Mouse (Mus musculus) heart, embryonic 13.5 days (tissue): ENCODE results near the gene Lin7b. TPM values are rescaled to one million over a fixed set of nuclear protein-coding genes. Genes with fewer than 3 reads are reported as not detected.
A peak's percentile ranks its signal among the peaks of the same experiment; 100 is the strongest.

Source experiments
- ATAC-seq: fragments of 200-750 bp; cut with Nextera tagmentation; 2 replicates; pipeline ENCODE4 v1.8.0; 2017; ENCODE audit warnings: moderate TSS enrichment; ENCODE audit not compliant: insufficient number of reproducible peaks, low FRiP score, low TSS enrichment; ENCODE audit errors: extremely low read depth
- H3K27ac ChIP-seq: fragments of 300-500 bp; sonication (generic); replicated peaks from 2 replicates; pipeline ENCODE4 v1.5.1; 2015; ENCODE audit warnings: moderate library complexity, mild to moderate bottlenecking, inconsistent platforms
- H3K27me3 ChIP-seq: fragments of 300-500 bp; sonication (generic); replicated peaks from 2 replicates; pipeline ENCODE4 v1.6.1; 2015; ENCODE audit warnings: mild to moderate bottlenecking, inconsistent platforms
- H3K36me3 ChIP-seq: fragments of 300-500 bp; sonication (generic); 2 replicates; pipeline ENCODE4 v1.6.1; 2015; ENCODE audit warnings: mild to moderate bottlenecking, inconsistent platforms
- H3K4me1 ChIP-seq: fragments of 300-500 bp; sonication (generic); 2 replicates; pipeline ENCODE4 v1.6.1; 2015; ENCODE audit warnings: inconsistent platforms
- H3K4me2 ChIP-seq: fragments of 300-500 bp; sonication (generic); 2 replicates; pipeline ENCODE4 v1.6.1; 2015; ENCODE audit warnings: inconsistent platforms, mild to moderate bottlenecking, moderate library complexity
- H3K4me3 ChIP-seq: fragments of 300-500 bp; sonication (generic); 2 replicates; pipeline ENCODE4 v1.5.1; 2015; ENCODE audit warnings: moderate library complexity, mild to moderate bottlenecking, inconsistent platforms
- H3K9ac ChIP-seq: fragments of 300-500 bp; sonication (generic); 2 replicates; pipeline ENCODE4 v1.6.1; 2015; ENCODE audit warnings: inconsistent platforms, mild to moderate bottlenecking, moderate library complexity
- H3K9me3 ChIP-seq: fragments of 300-500 bp; sonication (generic); 2 replicates; pipeline ENCODE4 v1.6.1; 2016; ENCODE audit warnings: inconsistent platforms
- WGBS: fragments of 180-500 bp; shearing (Covaris S2); methylation state at CpG from one replicate; pipeline ENCODE4 v1.1.7; 2015; ENCODE audit warnings: mixed read lengths; 5-methylcytosine and 5-hydroxymethylcytosine counted together
- polyA plus RNA-seq: library from polyadenylated mRNA; unstranded; fragments of >200 nt; fragmentation: Nextera tagmentation; extraction: Ambion mirVana; gene quantifications from 2 replicates; pipeline ENCODE4 v1.2.1, GENCODE M21; 2015

Gene Lin7b
- polyA plus RNA-seq, 1 experiment from 2014 or later = 1.0 TPM

- peaks cover 13% of the 10 kb centered on the region for H3K36me3 ChIP-seq
- no peak overlapping the region for H3K9ac ChIP-seq
- no peaks in the 10 kb centered on the region for H3K27me3 ChIP-seq
- WGBS = 73% methylated on average over 6 of the region's 6 CpGs
- no peak overlapping the region for H3K4me2 ChIP-seq
- ATAC-seq = no peak
- no peaks in the 10 kb centered on the region for H3K9me3 ChIP-seq
- H3K4me3 ChIP-seq = no peak overlapping the region
- H3K27ac ChIP-seq = no peak overlapping the region
- H3K4me1 ChIP-seq = peaks cover 61% of the 10 kb centered on the region
Observed at GRCm38 (mm10) chr7:45331502-45331901, 38.9 kb downstream of the Lin7b start.

GRCm38 (mm10) chr7:45328841-45329475 lies 41.4 kb downstream of the Lin7b start:
- Histone ChIP-seq H3K36me3 (peaks cover 36% of the 10 kb centered on the region), H3K27me3 (no peaks in the 10 kb centered on the region), H3K4me3 (no peak overlapping the region), H3K9me3 (peaks cover 3% of the 10 kb centered on the region; the same call in 1 of the 2 replicates), H3K9ac (peak overlapping the region; percentile 67), H3K27ac (peak overlapping the region; percentile 92), H3K4me1 (peaks cover 41% of the 10 kb centered on the region), H3K4me2 (peak overlapping the region; percentile 18; the same call in 1 of the 2 replicates)
- 52% methylated on average over 13 of the region's 13 CpGs for WGBS
- no peak for ATAC-seq

GRCm38 (mm10) chr7:45325800-45326199 lies 44.6 kb downstream of the Lin7b start:
- Histone ChIP-seq H3K4me3 (no peak overlapping the region), H3K27me3 (no peaks in the 10 kb centered on the region), H3K9ac (no peak overlapping the region), H3K4me2 (no peak overlapping the region), H3K9me3 (peaks cover 3% of the 10 kb centered on the region; the same call in 1 of the 2 replicates), H3K4me1 (peaks cover 15% of the 10 kb centered on the region), H3K27ac (no peak overlapping the region), H3K36me3 (peaks cover 63% of the 10 kb centered on the region)
- no peak for ATAC-seq

- WGBS = 84% methylated on average over 5 of the region's 5 CpGs
- Histone ChIP-seq H3K4me3 (no peak overlapping the region), H3K4me2 (no peak overlapping the region), H3K9me3 (peaks cover 3% of the 10 kb centered on the region; the same call in 1 of the 2 replicates), H3K4me1 (0 out of 2 replicates have a peak, but pooled peaks cover 3% of the 10 kb centered on the region), H3K27ac (no peak overlapping the region), H3K27me3 (no peaks in the 10 kb centered on the region), H3K36me3 (peaks cover 82% of the 10 kb centered on the region), H3K9ac (no peak overlapping the region)
- no peak for ATAC-seq
Observed at GRCm38 (mm10) chr7:45323069-45323468, 47.3 kb downstream of the Lin7b start.

GRCm38 (mm10) chr7:45322245-45322644 lies 48.1 kb downstream of the Lin7b start:
- H3K27ac ChIP-seq = no peak overlapping the region
- H3K36me3 ChIP-seq = peaks cover 88% of the 10 kb centered on the region
- H3K27me3 ChIP-seq = no peaks in the 10 kb centered on the region
- H3K4me3 ChIP-seq = no peak overlapping the region
- H3K9ac ChIP-seq = no peak overlapping the region
- H3K9me3 ChIP-seq = peaks cover 3% of the 10 kb centered on the region; the same call in 1 of the 2 replicates
- WGBS = 80% methylated on average over 4 of the region's 4 CpGs
- H3K4me1 ChIP-seq = no peaks in the 10 kb centered on the region
- no peak overlapping the region for H3K4me2 ChIP-seq
- ATAC-seq = no peak

Other genes with a start within 250 kb of the Lin7b start
- gene Rps11, start 246.1 kb downstream of the Lin7b start, polyA plus RNA-seq = 982 and 1,095 TPM in 2 replicates
- gene Rpl13a, start 241.8 kb downstream of the Lin7b start, polyA plus RNA-seq = 688 and 785 TPM in 2 replicates
- 0.17 TPM in 1 of 2 replicates, not detected in the other for gene Gm45713, start 234.4 kb downstream of the Lin7b start, polyA plus RNA-seq
- 0.88 and 1.0 TPM in 2 replicates for gene Flt3l, start 234.2 kb downstream of the Lin7b start, polyA plus RNA-seq
- 82.2 and 89.3 TPM in 2 replicates for gene Pih1d1, start 216.3 kb downstream of the Lin7b start, polyA plus RNA-seq
- 31.8 and 33.4 TPM in 2 replicates for gene Aldh16a1, start 216.0 kb downstream of the Lin7b start, polyA plus RNA-seq
- gene Slc17a7, start 206.6 kb downstream of the Lin7b start, polyA plus RNA-seq = 2.9 and 3.6 TPM in 2 replicates
- not detected in 2 replicates for gene Gfy, start 191.0 kb downstream of the Lin7b start, polyA plus RNA-seq
- gene Pth2, start 189.6 kb downstream of the Lin7b start, polyA plus RNA-seq = not detected in 2 replicates
- gene Ccdc155, start 165.7 kb downstream of the Lin7b start, polyA plus RNA-seq = 0.51 and 0.74 TPM in 2 replicates
- 1.5 and 1.7 TPM in 2 replicates for gene Dkkl1, start 158.4 kb downstream of the Lin7b start, polyA plus RNA-seq
- gene Tead2, start 154.8 kb downstream of the Lin7b start, polyA plus RNA-seq = 127 and 139 TPM in 2 replicates
- 1.7 and 2.4 TPM in 2 replicates for gene Cd37, start 131.5 kb downstream of the Lin7b start, polyA plus RNA-seq
- gene Slc6a16, start 129.5 kb downstream of the Lin7b start, polyA plus RNA-seq = 0.27 and 0.41 TPM in 2 replicates
- gene Slc6a21, start 93.1 kb downstream of the Lin7b start, polyA plus RNA-seq = not detected in 2 replicates
- 12.7 and 13.5 TPM in 2 replicates for gene Trpm4, start 36.8 kb downstream of the Lin7b start, polyA plus RNA-seq
- 24.2 and 27.7 TPM in 2 replicates for gene Hrc, start 35.3 kb downstream of the Lin7b start, polyA plus RNA-seq
- gene Ppfia3, start 3.6 kb downstream of the Lin7b start, polyA plus RNA-seq = 2.3 and 2.9 TPM in 2 replicates
- 136 and 140 TPM in 2 replicates for gene Snrnp70, start 25.2 kb upstream of the Lin7b start, polyA plus RNA-seq
- gene Kcna7, start 35.1 kb upstream of the Lin7b start, polyA plus RNA-seq = 0.32 and 0.50 TPM in 2 replicates
- gene Ntf5, start 43.1 kb upstream of the Lin7b start, polyA plus RNA-seq = 1.6 and 1.8 TPM in 2 replicates
- gene Lhb, start 50.2 kb upstream of the Lin7b start, polyA plus RNA-seq = not detected in 2 replicates
- 91.8 and 95.3 TPM in 2 replicates for gene Gys1, start 64.3 kb upstream of the Lin7b start, polyA plus RNA-seq
- gene Ruvbl2, start 67.5 kb upstream of the Lin7b start, polyA plus RNA-seq = 80.6 and 85.6 TPM in 2 replicates
- gene Ftl1, start 89.3 kb upstream of the Lin7b start, polyA plus RNA-seq = 5,089 and 5,516 TPM in 2 replicates
- 124 and 139 TPM in 2 replicates for gene Bax, start 96.3 kb upstream of the Lin7b start, polyA plus RNA-seq
- 0.74 and 1.0 TPM in 2 replicates for gene Tulp2, start 111.3 kb upstream of the Lin7b start, polyA plus RNA-seq
- gene Gm45808, start 116.2 kb upstream of the Lin7b start, polyA plus RNA-seq = not detected in 2 replicates
- 3.9 TPM in 2 replicates for gene Dhdh, start 118.2 kb upstream of the Lin7b start, polyA plus RNA-seq
- 175 and 177 TPM in 2 replicates for gene Nucb1, start 139.8 kb upstream of the Lin7b start, polyA plus RNA-seq
- gene Ppp1r15a, start 155.7 kb upstream of the Lin7b start, polyA plus RNA-seq = 38.5 and 49.6 TPM in 2 replicates
- gene Plekha4, start 155.7 kb upstream of the Lin7b start, polyA plus RNA-seq = 1.1 and 1.2 TPM in 2 replicates
- gene Hsd17b14, start 184.3 kb upstream of the Lin7b start, polyA plus RNA-seq = 0.43 and 0.52 TPM in 2 replicates
- 65.4 and 66.3 TPM in 2 replicates for gene Bcat2, start 199.6 kb upstream of the Lin7b start, polyA plus RNA-seq
- gene Fgf21, start 244.9 kb upstream of the Lin7b start, polyA plus RNA-seq = not detected in 2 replicates
- gene Fut1, start 246.7 kb upstream of the Lin7b start, polyA plus RNA-seq = not detected in 2 replicates